Mouse (Mus musculus): ENCODE results near the gene Smim12.

DNA sequence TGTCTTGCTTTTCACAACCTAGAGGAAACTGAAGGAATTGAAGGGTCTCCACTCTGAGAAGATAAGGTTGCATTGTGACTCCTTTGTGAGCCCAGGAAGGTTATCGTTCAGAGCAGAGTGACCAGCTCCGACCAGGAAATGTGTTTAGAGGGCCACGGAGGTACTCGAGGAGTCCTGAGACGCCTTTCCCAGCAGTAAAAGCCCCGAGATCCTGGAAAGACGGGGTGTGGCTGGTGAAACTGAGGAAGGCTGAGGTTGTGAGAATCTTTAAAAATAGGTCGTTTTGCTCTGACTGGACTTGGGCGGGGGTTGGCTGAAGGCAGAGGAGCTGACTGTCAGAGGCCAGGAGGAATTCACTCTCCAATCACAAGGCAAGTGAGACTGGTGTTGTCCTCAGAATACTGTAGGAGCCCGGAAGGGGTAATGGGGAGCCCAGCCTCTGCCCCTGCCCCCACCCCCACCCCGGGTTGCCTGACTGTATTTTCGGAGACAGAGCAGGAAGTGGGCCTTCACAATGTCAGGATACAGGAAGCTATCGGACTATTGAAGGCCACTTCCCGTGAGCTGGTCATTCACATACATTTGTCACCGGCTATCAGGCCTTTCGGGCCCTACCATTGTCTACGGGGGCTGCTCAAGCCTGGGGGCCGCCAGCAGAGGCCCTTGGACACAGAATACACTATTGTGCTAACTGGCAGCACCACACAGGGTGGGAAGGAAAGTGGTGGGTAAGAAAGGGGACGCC is 20.0 kb downstream of the Smim12 start:
- TF ChIP-seq CTCF (IDR thresholded peaks at IDR 0.05 in 2 of 3, conservative IDR thresholded peaks at IDR 0.05 in 1 of 3; ENCODE audit: control insufficient read depth in 1 of 3, insufficient read depth in 1 of 3, low read depth in 2 of 3, low read length in 3 of 3, poor library complexity in 1 of 3, severe bottlenecking in 1 of 3) (no peak), TCF12 (IDR thresholded peaks at IDR 0.05; ENCODE audit: low read depth, low read length) (no peak), EP300 (IDR thresholded peaks at IDR 0.05; ENCODE audit: low read depth in 1 of 2, low read length in 2 of 2) (no peak), USF1 (IDR thresholded peaks at IDR 0.05; ENCODE audit: low read depth, low read length) (no peak), POLR2A (IDR thresholded peaks at IDR 0.05; ENCODE audit: control insufficient read depth in 1 of 2, insufficient read depth in 1 of 2, low read depth in 1 of 2, low read length in 2 of 2, poor library complexity in 1 of 2) (no peak), JUND (IDR thresholded peaks at IDR 0.05; ENCODE audit: low read depth, low read length) (no peak), MXI1 (IDR thresholded peaks at IDR 0.05; ENCODE audit: low read depth, low read length) (no peak), ZC3H11A (IDR thresholded peaks at IDR 0.05; ENCODE audit: low read depth, low read length) (no peak), RCOR1 (IDR thresholded peaks at IDR 0.05; ENCODE audit: low read depth, low read length) (no peak), E2F4 (IDR thresholded peaks at IDR 0.05; ENCODE audit: borderline replicate concordance, low read depth, low read length) (no peak), MAX (IDR thresholded peaks at IDR 0.05; ENCODE audit: low read length) (no peak)
